Mouse (Mus musculus) liver, adult 2 months (tissue): Measurements from ENCODE around the gene Cct5.

Experiments
- CTCF ChIP-seq: fragments of 200-500 bp; IDR thresholded peaks from 2 replicates; pipeline ENCODE4 v1.5.1; 2011; ENCODE audit warnings: low read depth, low read length, control low read depth
- POLR2A ChIP-seq: fragments of 200-500 bp; IDR thresholded peaks from 2 replicates; pipeline ENCODE4 v1.6.1; 2011; ENCODE audit warnings: low read length, control low read depth; ENCODE audit not compliant: insufficient read depth; ENCODE audit errors: extremely low read depth

- TF ChIP-seq CTCF (no peak), POLR2A (peak; percentile 70; the same call in 1 of the 2 replicates)
These were observed 33.0 kb downstream of the Cct5 start for GRCm38 (mm10) chr15:31568581-31568996.
